Mouse (Mus musculus): Measurements from ENCODE around the gene Tcn2. TPM values are rescaled to one million over a fixed set of nuclear protein-coding genes. Genes with fewer than 3 reads are reported as not detected.
"Not testable (repeated sequence)": the region's sequence is repeated elsewhere in the genome, so short reads cannot be mapped to it uniquely, and the experiment has no call there.

The Tcn2 gene
- polyA plus RNA-seq, 1 experiment from 2014 or later, result 49.9 TPM

DNA sequence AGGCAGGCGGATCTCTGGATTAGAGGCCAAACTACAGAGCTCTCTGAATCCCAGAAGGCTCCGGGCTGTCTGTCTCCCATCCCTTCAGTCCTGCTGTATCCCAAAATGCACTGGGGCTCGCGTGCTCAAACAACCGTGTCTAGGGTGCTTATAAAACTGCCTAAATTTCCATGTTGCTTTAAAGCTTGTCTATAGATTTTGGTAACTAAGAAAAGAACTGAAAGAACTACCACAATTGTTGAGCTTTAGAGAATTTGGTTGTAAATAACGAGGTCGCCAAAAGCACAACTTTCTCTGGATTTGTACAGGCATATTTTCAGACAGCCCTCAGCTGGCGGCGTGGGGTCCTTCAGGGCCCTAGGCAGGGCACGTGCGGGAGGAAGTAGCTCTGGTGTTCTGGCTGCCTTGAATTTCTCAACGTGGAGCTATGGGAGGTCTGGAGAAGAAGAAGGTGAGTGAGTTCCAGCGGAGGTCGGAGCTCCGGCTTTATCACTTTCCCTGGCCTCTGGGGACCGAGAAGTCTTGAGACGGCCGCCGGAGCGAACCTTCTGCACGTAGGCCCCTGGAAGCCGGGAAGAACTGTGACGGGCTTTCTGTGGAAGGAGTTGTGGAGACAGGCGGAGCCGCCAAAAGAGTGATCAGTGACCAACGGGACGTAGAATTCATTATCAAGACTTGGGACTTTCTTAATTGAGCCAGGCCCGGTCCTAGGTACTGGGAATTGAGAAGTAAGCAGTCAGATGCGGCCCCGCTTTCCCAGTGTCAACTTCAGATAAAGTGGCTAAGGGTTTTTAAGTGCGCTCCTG lies 31.9 kb upstream of the Tcn2 start, which contains the start of gene Pes1:
Pes1 (plus strand) TSS at position 366 of the 806 bp plus-strand sequence.
- Histone ChIP-seq H3K4me3 (replicated peaks; ENCODE audit: low read length) (peak within 1 kb of the TSS; percentile 85), H3K4me1 (ENCODE audit: control insufficient read depth, insufficient read depth, low read length) (peaks cover 10% of the 10 kb centered on the region), H3K9me3 (replicated peaks; ENCODE audit: control insufficient read depth, low read length) (no peaks in the 10 kb centered on the region), H3K4me2 (ENCODE audit: low read depth, low read length) (peak within 1 kb of the TSS; percentile 70), H3K27me3 (ENCODE audit: control insufficient read depth, insufficient read depth, low read length) (no peaks in the 10 kb centered on the region), H3K27ac (ENCODE audit: low read length) (peak within 1 kb of the TSS; percentile 55), H3K36me3 (ENCODE audit: control insufficient read depth, insufficient read depth, low read length) (no peaks in the 10 kb centered on the region), H3K9ac (ENCODE audit: low read length) (peak within 1 kb of the TSS; percentile 89)
- ATAC-seq (ENCODE audit: insufficient read depth, low FRiP score), result peak; percentile 92
- under 1% methylated on average over 31 of the region's 31 CpGs for WGBS

GRCm38 (mm10) chr11:3963155-3963554 lies 31.2 kb upstream of the Tcn2 start:
- 78% methylated on average over 10 of the region's 10 CpGs for WGBS
- Histone ChIP-seq H3K4me1 (ENCODE audit: control insufficient read depth, insufficient read depth, low read length) (peaks cover 10% of the 10 kb centered on the region), H3K9me3 (replicated peaks; ENCODE audit: control insufficient read depth, low read length) (no peaks in the 10 kb centered on the region), H3K36me3 (ENCODE audit: control insufficient read depth, insufficient read depth, low read length) (no peaks in the 10 kb centered on the region), H3K27ac (ENCODE audit: low read length) (peak overlapping the region; percentile 55; the same call in 1 of the 2 replicates), H3K4me3 (replicated peaks; ENCODE audit: low read length) (peak overlapping the region; percentile 85), H3K4me2 (ENCODE audit: low read depth, low read length) (peak overlapping the region; percentile 70), H3K9ac (ENCODE audit: low read length) (peak overlapping the region; percentile 89), H3K27me3 (ENCODE audit: control insufficient read depth, insufficient read depth, low read length) (no peaks in the 10 kb centered on the region)
- peak; percentile 14; the same call in 1 of the 2 replicates for ATAC-seq (ENCODE audit: insufficient read depth, low FRiP score)

DNA sequence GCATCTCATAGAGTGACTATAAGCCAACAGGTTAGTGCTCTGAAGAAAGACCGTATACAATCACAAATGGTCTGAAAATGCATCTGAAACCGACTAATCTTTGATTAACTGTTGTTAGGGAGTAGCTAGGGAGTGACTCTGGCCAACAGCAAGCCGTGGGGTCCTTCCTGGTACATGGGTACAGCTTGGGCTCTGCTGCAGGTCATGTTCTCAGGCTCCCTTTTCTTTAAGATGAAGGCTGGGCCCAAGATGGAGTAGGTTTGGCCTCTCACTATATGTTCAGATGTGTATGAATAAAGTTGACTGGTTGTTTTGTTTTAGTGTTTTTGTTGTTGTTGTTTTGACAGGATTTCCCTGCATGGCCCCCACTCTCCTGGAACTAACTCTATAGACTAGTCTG lies 29.8 kb upstream of the Tcn2 start:
- no peaks in the 10 kb centered on the region for H3K27me3 ChIP-seq (ENCODE audit: control insufficient read depth, insufficient read depth, low read length)
- WGBS, result 76% methylated on average over 3 of the region's 3 CpGs
- no peak overlapping the region for H3K4me3 ChIP-seq (replicated peaks; ENCODE audit: low read length)
- ATAC-seq (ENCODE audit: insufficient read depth, low FRiP score), result no peak
- H3K27ac ChIP-seq (ENCODE audit: low read length), result no peak overlapping the region
- no peaks in the 10 kb centered on the region for H3K36me3 ChIP-seq (ENCODE audit: control insufficient read depth, insufficient read depth, low read length)
- H3K9ac ChIP-seq (ENCODE audit: low read length), result no peak overlapping the region
- H3K4me2 ChIP-seq (ENCODE audit: low read depth, low read length), result no peak overlapping the region
- no peaks in the 10 kb centered on the region for H3K9me3 ChIP-seq (replicated peaks; ENCODE audit: control insufficient read depth, low read length)
- peaks cover 10% of the 10 kb centered on the region for H3K4me1 ChIP-seq (ENCODE audit: control insufficient read depth, insufficient read depth, low read length)

DNA sequence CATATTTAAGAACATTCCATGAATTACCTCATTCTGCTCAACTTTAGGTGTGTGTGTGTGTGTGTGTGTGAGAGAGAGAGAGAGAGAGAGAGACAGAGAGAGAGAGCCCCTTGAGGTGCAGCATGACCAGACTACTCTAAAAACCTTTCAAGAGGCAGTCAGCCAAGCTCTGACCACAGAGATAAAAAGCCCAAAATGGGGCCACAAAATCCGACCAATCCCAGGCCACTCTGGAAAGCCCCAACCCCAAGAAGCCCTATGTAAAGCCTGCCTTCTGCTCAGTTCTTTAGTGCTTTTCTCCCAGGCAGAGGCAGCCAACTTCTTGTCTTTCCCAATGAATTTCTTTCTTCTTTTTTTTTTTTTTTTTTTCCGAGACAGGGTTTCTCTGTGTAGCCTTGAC lies 28.9 kb upstream of the Tcn2 start:
- H3K9ac ChIP-seq (ENCODE audit: low read length), result no peak overlapping the region
- no peak overlapping the region for H3K4me2 ChIP-seq (ENCODE audit: low read depth, low read length)
- 44% methylated on average over 1 of the region's 2 CpGs for WGBS
- no peak for ATAC-seq (ENCODE audit: insufficient read depth, low FRiP score)
- H3K4me3 ChIP-seq (replicated peaks; ENCODE audit: low read length), result no peak overlapping the region
- H3K27ac ChIP-seq (ENCODE audit: low read length), result no peak overlapping the region
- no peaks in the 10 kb centered on the region for H3K9me3 ChIP-seq (replicated peaks; ENCODE audit: control insufficient read depth, low read length)
- H3K4me1 ChIP-seq (ENCODE audit: control insufficient read depth, insufficient read depth, low read length), result peaks cover 10% of the 10 kb centered on the region
- H3K27me3 ChIP-seq (ENCODE audit: control insufficient read depth, insufficient read depth, low read length), result no peaks in the 10 kb centered on the region
- H3K36me3 ChIP-seq (ENCODE audit: control insufficient read depth, insufficient read depth, low read length), result no peaks in the 10 kb centered on the region

- H3K9me3 ChIP-seq (replicated peaks; ENCODE audit: control insufficient read depth, low read length); H3K9ac ChIP-seq (ENCODE audit: low read length); H3K36me3 ChIP-seq (ENCODE audit: control insufficient read depth, insufficient read depth, low read length); H3K27ac ChIP-seq (ENCODE audit: low read length); H3K27me3 ChIP-seq (ENCODE audit: control insufficient read depth, insufficient read depth, low read length); H3K4me2 ChIP-seq (ENCODE audit: low read depth, low read length); H3K4me3 ChIP-seq (replicated peaks; ENCODE audit: low read length); ATAC-seq (ENCODE audit: insufficient read depth, low FRiP score); H3K4me1 ChIP-seq (ENCODE audit: control insufficient read depth, insufficient read depth, low read length): not testable (repeated sequence)
- 80% methylated on average over 4 of the region's 4 CpGs for WGBS
Measured at GRCm38 (mm10) chr11:3955371-3955770, 23.4 kb upstream of the Tcn2 start.

GRCm38 (mm10) chr11:3954876-3955275 lies 22.9 kb upstream of the Tcn2 start:
- WGBS, result 81% methylated on average over 5 of the region's 5 CpGs
- not testable (repeated sequence) for H3K9me3 ChIP-seq (replicated peaks; ENCODE audit: control insufficient read depth, low read length); H3K4me3 ChIP-seq (replicated peaks; ENCODE audit: low read length); H3K9ac ChIP-seq (ENCODE audit: low read length); H3K27ac ChIP-seq (ENCODE audit: low read length); H3K4me2 ChIP-seq (ENCODE audit: low read depth, low read length); H3K36me3 ChIP-seq (ENCODE audit: control insufficient read depth, insufficient read depth, low read length); H3K4me1 ChIP-seq (ENCODE audit: control insufficient read depth, insufficient read depth, low read length); H3K27me3 ChIP-seq (ENCODE audit: control insufficient read depth, insufficient read depth, low read length); ATAC-seq (ENCODE audit: insufficient read depth, low FRiP score)

DNA sequence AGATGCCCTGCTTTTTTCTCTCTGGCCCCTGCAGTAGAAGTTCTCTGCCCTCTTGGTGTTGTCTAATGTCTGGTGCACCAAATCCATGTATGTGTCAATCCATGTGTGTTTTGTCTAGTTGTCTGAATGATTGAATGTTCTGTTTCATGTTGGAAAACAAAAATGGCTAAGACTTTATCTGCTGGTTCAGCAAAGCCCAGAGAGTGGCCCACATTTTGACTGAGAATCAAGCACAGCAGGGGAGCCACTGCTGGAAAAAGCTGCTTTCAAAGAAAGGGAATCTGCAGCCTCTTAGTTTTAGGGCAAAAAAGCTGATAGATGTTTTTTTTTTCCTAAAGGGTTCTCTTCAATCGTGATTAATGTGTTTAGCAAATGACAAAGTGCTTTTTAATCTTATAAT lies 14.4 kb upstream of the Tcn2 start:
- Histone ChIP-seq H3K27me3 (ENCODE audit: control insufficient read depth, insufficient read depth, low read length) (no peaks in the 10 kb centered on the region), H3K36me3 (ENCODE audit: control insufficient read depth, insufficient read depth, low read length) (no peaks in the 10 kb centered on the region), H3K9me3 (replicated peaks; ENCODE audit: control insufficient read depth, low read length) (no peaks in the 10 kb centered on the region), H3K4me2 (ENCODE audit: low read depth, low read length) (no peak overlapping the region), H3K9ac (ENCODE audit: low read length) (no peak overlapping the region), H3K4me1 (ENCODE audit: control insufficient read depth, insufficient read depth, low read length) (no peaks in the 10 kb centered on the region), H3K4me3 (replicated peaks; ENCODE audit: low read length) (no peak overlapping the region), H3K27ac (ENCODE audit: low read length) (no peak overlapping the region)
- 21% methylated on average over 1 of the region's 1 CpGs for WGBS
- ATAC-seq (ENCODE audit: insufficient read depth, low FRiP score), result no peak

- H3K27me3 ChIP-seq (ENCODE audit: control insufficient read depth, insufficient read depth, low read length), result no peaks in the 10 kb centered on the region
- no peaks in the 10 kb centered on the region for H3K9me3 ChIP-seq (replicated peaks; ENCODE audit: control insufficient read depth, low read length)
- no peak overlapping the region for H3K4me3 ChIP-seq (replicated peaks; ENCODE audit: low read length)
- H3K36me3 ChIP-seq (ENCODE audit: control insufficient read depth, insufficient read depth, low read length), result no peaks in the 10 kb centered on the region
- ATAC-seq (ENCODE audit: insufficient read depth, low FRiP score), result no peak
- H3K27ac ChIP-seq (ENCODE audit: low read length), result no peak overlapping the region
- 79% methylated on average over 7 of the region's 7 CpGs for WGBS
- H3K4me1 ChIP-seq (ENCODE audit: control insufficient read depth, insufficient read depth, low read length), result no peaks in the 10 kb centered on the region
- H3K9ac ChIP-seq (ENCODE audit: low read length), result no peak overlapping the region
- H3K4me2 ChIP-seq (ENCODE audit: low read depth, low read length), result no peak overlapping the region
Measured at GRCm38 (mm10) chr11:3941371-3941770, 9.4 kb upstream of the Tcn2 start.

DNA sequence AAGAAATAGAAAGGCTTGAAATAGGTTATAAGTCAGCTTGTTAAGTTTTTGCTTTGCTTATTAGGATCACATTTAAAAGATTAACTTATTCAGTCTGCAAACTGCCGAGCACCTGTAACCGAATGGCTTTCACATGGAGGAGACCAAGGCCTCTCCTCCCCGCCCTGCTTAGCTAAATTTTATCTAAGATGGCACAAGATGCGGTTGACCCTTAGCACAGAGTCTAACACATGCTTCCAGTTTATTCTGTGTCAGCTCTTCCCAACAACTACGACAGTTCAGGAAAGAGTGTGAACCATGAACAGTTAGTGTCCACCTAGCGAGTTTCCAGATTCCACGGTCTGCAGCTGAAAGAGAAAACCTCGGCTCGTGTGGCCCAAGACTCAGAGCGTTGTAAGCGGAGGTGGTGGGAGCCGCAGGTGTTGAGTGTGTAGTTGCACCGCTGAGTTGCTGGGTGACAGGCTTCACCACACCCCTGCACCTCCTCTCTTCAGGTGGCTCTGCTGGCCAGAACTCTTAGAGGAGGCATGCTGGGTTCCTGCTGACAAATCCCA lies 5.4 kb upstream of the Tcn2 start:
- no peaks in the 10 kb centered on the region for H3K36me3 ChIP-seq (ENCODE audit: control insufficient read depth, insufficient read depth, low read length)
- 67% methylated on average over 13 of the region's 13 CpGs for WGBS
- H3K4me1 ChIP-seq (ENCODE audit: control insufficient read depth, insufficient read depth, low read length), result no peaks in the 10 kb centered on the region
- no peaks in the 10 kb centered on the region for H3K9me3 ChIP-seq (replicated peaks; ENCODE audit: control insufficient read depth, low read length)
- H3K27me3 ChIP-seq (ENCODE audit: control insufficient read depth, insufficient read depth, low read length), result no peaks in the 10 kb centered on the region
- H3K9ac ChIP-seq (ENCODE audit: low read length), result no peak overlapping the region
- H3K4me2 ChIP-seq (ENCODE audit: low read depth, low read length), result no peak overlapping the region
- H3K27ac ChIP-seq (ENCODE audit: low read length), result no peak overlapping the region
- H3K4me3 ChIP-seq (replicated peaks; ENCODE audit: low read length), result no peak overlapping the region
- ATAC-seq (ENCODE audit: insufficient read depth, low FRiP score), result no peak
